Mouse (Mus musculus) limb, embryonic 13.5 days (tissue): ENCODE results near the gene Kctd7. TPM values are rescaled to one million over a fixed set of nuclear protein-coding genes. Genes with fewer than 3 reads are reported as not detected.

Experiments
- ATAC-seq: fragments of 200-750 bp; cut with Nextera tagmentation; 2 replicates; pipeline ENCODE4 v1.8.0; 2017; ENCODE audit warnings: low read depth, moderate number of reproducible peaks, moderate TSS enrichment; ENCODE audit not compliant: low FRiP score
- H3K27ac ChIP-seq: fragments of 300-500 bp; sonication (generic); 2 replicates; pipeline ENCODE4 v1.5.1; 2015; ENCODE audit warnings: inconsistent platforms, mild to moderate bottlenecking, moderate library complexity
- H3K27me3 ChIP-seq: fragments of 300-500 bp; sonication (generic); 2 replicates; pipeline ENCODE4 v1.6.1; 2015; ENCODE audit warnings: mild to moderate bottlenecking, inconsistent platforms
- H3K36me3 ChIP-seq: fragments of 300-500 bp; sonication (generic); 2 replicates; pipeline ENCODE4 v1.6.1; 2015; ENCODE audit warnings: inconsistent platforms, mild to moderate bottlenecking, moderate library complexity
- H3K4me1 ChIP-seq: fragments of 300-500 bp; sonication (generic); 2 replicates; pipeline ENCODE4 v1.6.1; 2015; ENCODE audit warnings: inconsistent platforms
- H3K4me2 ChIP-seq: fragments of 300-500 bp; sonication (generic); replicated peaks from 2 replicates; pipeline ENCODE4 v1.6.1; 2015; ENCODE audit warnings: inconsistent platforms, mild to moderate bottlenecking, moderate library complexity
- H3K4me3 ChIP-seq: fragments of 300-500 bp; sonication (generic); 2 replicates; pipeline ENCODE4 v1.5.1; 2015; ENCODE audit warnings: moderate library complexity, mild to moderate bottlenecking, inconsistent platforms
- H3K9ac ChIP-seq: fragments of 300-500 bp; sonication (generic); 2 replicates; pipeline ENCODE4 v1.6.1; 2015; ENCODE audit warnings: mild to moderate bottlenecking, inconsistent platforms
- H3K9me3 ChIP-seq: fragments of 300-500 bp; sonication (generic); 2 replicates; pipeline ENCODE4 v1.6.1; 2016; ENCODE audit warnings: inconsistent platforms
- WGBS: fragments of 180-500 bp; shearing (Covaris S2); methylation state at CpG from one replicate; pipeline ENCODE4 v1.1.7; 2015; 5-methylcytosine and 5-hydroxymethylcytosine counted together
- polyA plus RNA-seq: library from polyadenylated mRNA; unstranded; fragments of >200 nt; fragmentation: Nextera tagmentation; extraction: Ambion mirVana; gene quantifications from 2 replicates; pipeline ENCODE4 v1.2.1, GENCODE M21; 2015

Gene Kctd7
- polyA plus RNA-seq, result 6.7 and 7.0 TPM in 2 replicates

DNA sequence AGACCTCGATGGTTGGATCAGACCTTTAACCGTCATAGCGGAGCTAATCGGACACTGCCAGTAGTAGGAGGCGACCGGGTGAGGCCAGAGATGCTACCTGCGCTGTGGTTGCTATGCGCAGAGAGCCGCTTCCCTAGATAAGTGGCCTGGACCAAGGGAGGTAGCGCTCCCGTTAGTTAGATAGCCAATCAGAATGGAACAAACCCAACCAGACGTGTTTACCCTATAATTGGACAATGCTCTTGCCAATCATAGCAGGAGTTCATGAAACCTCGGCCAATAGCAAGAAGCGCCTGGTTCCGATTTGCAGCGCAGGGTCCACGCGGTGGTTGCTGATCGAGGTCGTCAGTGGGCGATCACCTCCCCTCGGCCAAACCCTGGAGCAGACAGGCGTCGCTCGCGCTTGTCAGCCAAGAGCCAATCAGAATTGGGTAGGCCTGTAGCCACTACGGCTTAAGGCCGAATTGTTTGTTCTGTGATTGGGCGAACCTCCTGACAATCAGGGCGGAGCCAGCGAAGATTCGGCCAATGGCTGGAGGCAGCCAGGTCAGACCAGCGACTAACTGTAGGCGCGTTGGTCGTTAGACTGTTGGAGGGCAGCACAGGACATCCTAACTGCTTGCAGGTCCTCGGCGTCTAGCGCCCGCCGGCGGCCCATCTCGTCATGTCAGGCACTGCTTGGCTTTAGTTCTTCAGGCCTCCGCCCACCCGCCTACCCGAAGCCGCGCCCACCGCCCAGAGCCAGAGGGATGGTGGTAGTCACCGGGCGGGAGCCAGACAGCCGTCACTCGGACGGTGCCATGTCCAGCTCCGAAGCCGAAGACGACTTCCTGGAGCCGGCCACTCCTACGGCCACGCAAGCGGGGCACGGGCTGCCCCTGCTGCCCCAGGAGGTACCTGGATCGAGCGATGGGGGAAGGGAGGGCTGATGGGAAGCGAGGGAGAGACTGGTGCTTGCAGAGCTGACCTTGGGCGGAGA lies at the start of gene Kctd7:
Kctd7 (plus strand) TSS at position 528 of the 979 bp plus-strand sequence.
- Histone ChIP-seq H3K4me1 (peaks cover 20% of the 10 kb centered on the region), H3K36me3 (peaks cover 13% of the 10 kb centered on the region), H3K9ac (peak within 1 kb of the TSS; percentile 82), H3K9me3 (no peaks in the 10 kb centered on the region), H3K4me2 (peak within 1 kb of the TSS; percentile 90), H3K27me3 (no peaks in the 10 kb centered on the region), H3K4me3 (peak within 1 kb of the TSS; percentile 67), H3K27ac (peak within 1 kb of the TSS; percentile 76; the same call in 1 of the 2 replicates)
- ATAC-seq, result peak; percentile 97
- under 1% methylated on average over 65 of the region's 66 CpGs for WGBS

- 81% methylated on average over 12 of the region's 12 CpGs for WGBS
- Histone ChIP-seq H3K4me1 (no peaks in the 10 kb centered on the region), H3K9ac (no peak overlapping the region), H3K9me3 (no peaks in the 10 kb centered on the region), H3K27ac (no peak overlapping the region), H3K4me3 (no peak overlapping the region), H3K36me3 (peaks cover 19% of the 10 kb centered on the region), H3K27me3 (no peaks in the 10 kb centered on the region), H3K4me2 (no peak overlapping the region)
- ATAC-seq, result no peak
Observed at GRCm38 (mm10) chr5:130096754-130097153, 47.9 kb upstream of the Kctd7 start.

- H3K9me3 ChIP-seq, result no peaks in the 10 kb centered on the region
- no peak overlapping the region for H3K4me3 ChIP-seq
- 90% methylated on average over 2 of the region's 2 CpGs for WGBS
- H3K4me1 ChIP-seq, result no peaks in the 10 kb centered on the region
- H3K36me3 ChIP-seq, result peaks cover 25% of the 10 kb centered on the region
- no peak for ATAC-seq
- H3K9ac ChIP-seq, result no peak overlapping the region
- no peaks in the 10 kb centered on the region for H3K27me3 ChIP-seq
- H3K27ac ChIP-seq, result no peak overlapping the region
- no peak overlapping the region for H3K4me2 ChIP-seq
Observed at GRCm38 (mm10) chr5:130097837-130098236, 46.8 kb upstream of the Kctd7 start.

DNA sequence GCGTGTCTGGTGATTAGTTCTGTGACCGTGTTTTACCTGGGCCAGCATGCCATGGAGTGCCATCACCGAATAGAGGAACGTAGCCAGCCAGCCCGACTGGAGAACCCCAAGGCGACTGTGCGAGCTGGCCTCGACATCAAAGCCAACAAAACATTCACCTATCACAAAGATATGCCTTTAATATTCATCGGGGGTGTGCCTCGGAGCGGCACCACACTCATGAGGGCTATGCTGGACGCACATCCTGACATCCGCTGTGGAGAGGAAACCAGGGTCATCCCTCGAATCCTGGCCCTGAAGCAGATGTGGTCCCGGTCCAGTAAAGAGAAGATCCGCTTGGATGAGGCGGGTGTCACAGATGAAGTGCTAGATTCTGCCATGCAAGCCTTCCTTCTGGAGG lies 42.9 kb upstream of the Kctd7 start:
- 95% methylated on average over 17 of the region's 17 CpGs for WGBS
- no peak overlapping the region for H3K9ac ChIP-seq
- no peaks in the 10 kb centered on the region for H3K9me3 ChIP-seq
- H3K27me3 ChIP-seq, result no peaks in the 10 kb centered on the region
- H3K4me1 ChIP-seq, result peaks cover 5% of the 10 kb centered on the region; the same call in 1 of the 2 replicates
- peaks cover 34% of the 10 kb centered on the region for H3K36me3 ChIP-seq
- ATAC-seq, result no peak
- H3K4me3 ChIP-seq, result no peak overlapping the region
- H3K27ac ChIP-seq, result no peak overlapping the region
- no peak overlapping the region for H3K4me2 ChIP-seq

GRCm38 (mm10) chr5:130109348-130109747 lies 35.3 kb upstream of the Kctd7 start:
- no peaks in the 10 kb centered on the region for H3K9me3 ChIP-seq
- peaks cover 38% of the 10 kb centered on the region for H3K36me3 ChIP-seq
- no peak for ATAC-seq
- no peak overlapping the region for H3K4me3 ChIP-seq
- peaks cover 22% of the 10 kb centered on the region for H3K4me1 ChIP-seq
- no peak overlapping the region for H3K27ac ChIP-seq
- H3K4me2 ChIP-seq, result no peak overlapping the region
- WGBS, result 85% methylated on average over 3 of the region's 3 CpGs
- H3K9ac ChIP-seq, result no peak overlapping the region
- H3K27me3 ChIP-seq, result no peaks in the 10 kb centered on the region

DNA sequence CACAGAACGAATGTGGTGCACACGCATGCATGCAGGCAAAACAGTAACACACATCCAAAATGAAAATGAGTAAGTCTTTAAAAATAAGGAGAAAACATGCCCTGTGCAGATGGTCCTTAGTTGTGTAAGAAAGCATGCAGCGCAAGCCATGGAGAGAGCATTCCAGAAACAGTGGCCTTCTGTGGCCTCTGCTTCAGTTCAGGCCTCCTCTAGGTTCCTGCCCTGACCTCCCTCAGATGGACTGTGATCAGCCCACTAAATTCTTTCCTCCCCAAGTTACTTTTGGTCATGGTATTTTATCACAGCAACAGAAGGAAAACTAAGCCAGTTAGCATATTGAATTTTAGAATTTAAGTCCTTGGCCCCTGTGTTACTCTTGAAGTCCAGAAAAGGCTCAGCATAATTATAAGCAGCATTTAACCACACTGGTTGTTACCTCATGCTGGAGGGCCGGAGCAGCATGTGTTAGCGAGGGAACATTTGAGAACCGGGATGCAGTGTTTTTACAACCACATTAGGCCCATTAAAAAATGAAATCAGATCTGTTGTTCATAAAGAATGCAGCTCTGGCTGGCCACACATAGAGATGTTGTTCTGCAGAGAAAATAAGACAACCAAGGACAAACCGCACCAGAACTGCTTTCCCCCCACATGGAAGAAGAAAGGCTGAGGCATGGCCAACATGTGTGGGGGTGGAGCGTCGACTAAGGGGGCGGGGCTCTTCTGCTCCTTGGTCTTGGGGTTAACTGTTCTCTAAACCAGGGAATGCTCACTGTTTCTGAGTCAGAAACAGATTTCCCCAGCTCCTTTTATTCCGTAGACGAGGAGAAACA lies 33.8 kb upstream of the Kctd7 start:
- peak; percentile 81 for ATAC-seq
- Histone ChIP-seq H3K27ac (peak overlapping the region; percentile 77), H3K9ac (no peak overlapping the region), H3K4me3 (no peak overlapping the region), H3K27me3 (no peaks in the 10 kb centered on the region), H3K4me2 (no peak overlapping the region), H3K9me3 (no peaks in the 10 kb centered on the region), H3K36me3 (peaks cover 39% of the 10 kb centered on the region), H3K4me1 (peaks cover 22% of the 10 kb centered on the region)
- 49% methylated on average over 12 of the region's 12 CpGs for WGBS

DNA sequence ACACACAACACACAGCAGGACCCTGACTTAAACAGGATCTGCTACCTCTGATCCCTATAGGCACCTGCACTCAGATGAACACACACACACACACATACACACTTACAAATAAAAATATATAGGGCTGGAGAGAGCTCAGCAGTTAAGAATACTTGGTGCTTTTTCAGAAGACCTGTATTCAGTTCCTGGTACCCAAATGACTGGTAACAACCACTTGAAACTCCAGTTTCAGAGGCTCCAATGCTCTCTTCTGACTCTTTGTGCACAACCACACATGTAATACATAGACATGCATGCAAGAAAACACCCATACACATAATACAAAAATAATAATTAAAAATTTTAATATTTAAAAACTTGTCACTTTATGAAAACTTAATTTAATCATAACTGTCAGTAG lies 32.0 kb upstream of the Kctd7 start:
- Histone ChIP-seq H3K4me2 (no peak overlapping the region), H3K9ac (no peak overlapping the region), H3K36me3 (peaks cover 44% of the 10 kb centered on the region), H3K4me1 (peaks cover 40% of the 10 kb centered on the region), H3K4me3 (no peak overlapping the region), H3K27me3 (no peaks in the 10 kb centered on the region), H3K27ac (no peak overlapping the region), H3K9me3 (no peaks in the 10 kb centered on the region)
- ATAC-seq, result no peak

GRCm38 (mm10) chr5:130116116-130116515 lies 28.5 kb upstream of the Kctd7 start:
- 86% methylated on average over 12 of the region's 12 CpGs for WGBS
- Histone ChIP-seq H3K36me3 (peaks cover 29% of the 10 kb centered on the region), H3K27me3 (no peaks in the 10 kb centered on the region), H3K4me2 (no peak overlapping the region), H3K4me3 (no peak overlapping the region), H3K9me3 (no peaks in the 10 kb centered on the region), H3K27ac (peak overlapping the region; percentile 56), H3K4me1 (peaks cover 60% of the 10 kb centered on the region), H3K9ac (no peak overlapping the region)
- ATAC-seq, result no peak

DNA sequence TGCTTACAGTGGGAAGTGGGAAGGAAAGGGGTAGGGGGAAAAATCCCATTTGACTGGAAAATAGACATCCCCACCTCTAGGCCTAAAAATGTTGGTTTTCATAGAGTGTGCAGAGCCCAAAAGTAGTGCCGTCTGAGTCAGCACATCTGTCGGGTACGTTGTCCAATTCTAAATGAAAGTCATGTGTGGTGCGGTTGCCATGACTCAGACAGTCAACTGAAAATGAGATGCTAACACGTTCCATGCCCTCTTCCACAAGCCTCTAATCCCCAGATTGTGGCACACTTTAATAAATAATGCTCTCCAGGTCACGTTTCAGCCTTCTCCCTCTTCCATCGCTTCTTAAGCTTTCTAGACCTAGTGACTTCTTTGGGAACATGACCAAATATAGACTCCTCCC lies 27.8 kb upstream of the Kctd7 start:
- WGBS, result 45% methylated on average over 7 of the region's 7 CpGs
- no peak overlapping the region for H3K4me3 ChIP-seq
- H3K27ac ChIP-seq, result peak overlapping the region; percentile 56
- peaks cover 35% of the 10 kb centered on the region for H3K36me3 ChIP-seq
- H3K4me2 ChIP-seq, result no peak overlapping the region
- no peak overlapping the region for H3K9ac ChIP-seq
- no peak for ATAC-seq
- peaks cover 52% of the 10 kb centered on the region for H3K4me1 ChIP-seq
- H3K9me3 ChIP-seq, result no peaks in the 10 kb centered on the region
- no peaks in the 10 kb centered on the region for H3K27me3 ChIP-seq

DNA sequence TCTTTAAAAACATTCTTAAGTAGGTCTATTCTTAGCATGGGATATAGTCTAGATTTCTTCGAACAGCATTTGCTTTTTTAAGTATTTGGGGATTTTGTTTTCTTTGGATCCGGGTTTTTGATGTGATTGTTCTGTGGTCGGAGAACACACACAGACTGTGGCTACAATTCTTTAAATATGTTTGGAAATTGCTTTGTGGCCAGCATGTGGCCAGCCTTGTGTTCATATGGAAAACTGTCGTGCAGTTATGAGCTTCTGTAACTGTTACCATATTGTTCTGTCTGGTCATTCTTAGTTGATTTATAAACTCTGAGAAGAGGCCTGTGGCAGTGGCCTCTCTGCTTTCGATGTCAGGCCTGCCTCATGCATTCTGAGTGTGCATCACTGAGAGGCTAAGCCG lies 26.7 kb upstream of the Kctd7 start:
- H3K27ac ChIP-seq, result peak overlapping the region; percentile 66; the same call in 1 of the 2 replicates
- 49% methylated on average over 6 of the region's 6 CpGs for whole genome bisulfite sequencing
- H3K4me1 ChIP-seq, result peaks cover 48% of the 10 kb centered on the region

DNA sequence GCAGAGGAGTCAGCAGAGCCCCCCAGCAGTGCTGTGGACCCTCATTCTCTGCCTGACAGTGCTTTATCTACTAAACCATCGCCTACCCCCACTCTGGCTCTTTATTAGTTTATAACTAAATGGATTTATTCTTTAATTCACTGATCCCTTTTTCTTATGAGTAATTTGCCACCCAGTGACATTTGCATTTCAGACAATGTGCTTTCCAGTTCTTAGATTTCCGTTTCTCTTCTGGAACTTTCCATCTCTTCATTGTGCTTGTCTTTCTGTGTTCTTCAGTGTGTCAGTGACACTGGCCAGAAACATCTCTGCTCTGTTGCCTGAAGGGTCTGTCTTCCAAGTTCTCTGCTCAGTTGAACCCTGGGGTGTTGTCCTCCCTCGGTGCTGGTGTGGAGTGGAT lies 25.4 kb upstream of the Kctd7 start:
- no peak for ATAC-seq
- no peaks in the 10 kb centered on the region for H3K9me3 ChIP-seq
- H3K27ac ChIP-seq, result peak overlapping the region; percentile 66; the same call in 1 of the 2 replicates
- 79% methylated on average over 3 of the region's 3 CpGs for WGBS
- peaks cover 48% of the 10 kb centered on the region for H3K4me1 ChIP-seq
- no peak overlapping the region for H3K9ac ChIP-seq
- H3K27me3 ChIP-seq, result no peaks in the 10 kb centered on the region
- no peak overlapping the region for H3K4me2 ChIP-seq
- peaks cover 37% of the 10 kb centered on the region for H3K36me3 ChIP-seq
- H3K4me3 ChIP-seq, result no peak overlapping the region

More for the DNA sequence above, 26.7 kb upstream of the Kctd7 start:
- ATAC-seq, result no peak
- peaks cover 35% of the 10 kb centered on the region for H3K36me3 ChIP-seq
- no peak overlapping the region for H3K4me2 ChIP-seq
- no peaks in the 10 kb centered on the region for H3K27me3 ChIP-seq
- H3K4me3 ChIP-seq, result no peak overlapping the region
- no peak overlapping the region for H3K9ac ChIP-seq
- H3K9me3 ChIP-seq, result no peaks in the 10 kb centered on the region
